Mouse (Mus musculus): ENCODE measurements around the gene Zfp771. TPM values are rescaled to one million over a fixed set of nuclear protein-coding genes. Genes with fewer than 3 reads are reported as not detected.

The Zfp771 gene
- polyA plus RNA-seq, 1 experiment from 2014 or later, result 82.7 TPM

GRCm38 (mm10) chr7:127223106-127223505 lies 21.0 kb upstream of the Zfp771 start:
- Histone ChIP-seq H3K36me3 (0 out of 2 replicates have a peak, but pooled peaks cover 4% of the 10 kb centered on the region), H3K4me2 (replicated peaks) (no peak overlapping the region), H3K27ac (no peak overlapping the region), H3K27me3 (no peaks in the 10 kb centered on the region), H3K4me1 (no peaks in the 10 kb centered on the region), H3K4me3 (no peak overlapping the region), H3K9me3 (no peaks in the 10 kb centered on the region), H3K9ac (no peak overlapping the region)
- WGBS, result 97% methylated on average over 3 of the region's 3 CpGs
- ATAC-seq (ENCODE audit: low FRiP score, low read depth), result no peak

- ATAC-seq (ENCODE audit: low FRiP score, low read depth), result no peak
- Histone ChIP-seq H3K27me3 (no peaks in the 10 kb centered on the region), H3K36me3 (peaks cover 5% of the 10 kb centered on the region; the same call in 1 of the 2 replicates), H3K27ac (no peak overlapping the region), H3K9ac (no peak overlapping the region), H3K9me3 (no peaks in the 10 kb centered on the region), H3K4me3 (no peak overlapping the region), H3K4me2 (replicated peaks) (no peak overlapping the region), H3K4me1 (no peaks in the 10 kb centered on the region)
- 84% methylated on average over 6 of the region's 6 CpGs for WGBS
Measured at GRCm38 (mm10) chr7:127223515-127224478, 20.3 kb upstream of the Zfp771 start.

DNA sequence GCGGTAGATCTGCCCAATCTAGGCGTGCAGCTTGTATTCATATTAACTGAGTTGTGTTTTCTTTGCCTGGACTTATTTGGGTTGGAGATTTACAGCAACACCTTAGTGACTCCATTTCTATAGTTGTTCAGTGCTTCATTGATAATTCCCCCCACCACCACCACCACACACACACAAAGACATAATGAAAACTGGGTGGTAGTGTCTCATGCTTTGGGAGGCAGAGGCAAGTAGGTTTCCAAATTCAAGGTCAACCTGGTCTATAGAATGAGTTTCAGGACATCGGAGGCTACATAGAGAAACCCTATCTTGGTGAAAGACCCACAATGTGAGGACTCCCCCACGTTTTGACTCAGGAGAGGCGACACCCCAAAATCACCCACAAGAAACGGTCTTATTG lies 19.5 kb upstream of the Zfp771 start:
- Histone ChIP-seq H3K36me3 (peaks cover 13% of the 10 kb centered on the region), H3K27me3 (no peaks in the 10 kb centered on the region), H3K4me1 (no peaks in the 10 kb centered on the region), H3K4me3 (no peak overlapping the region), H3K27ac (no peak overlapping the region), H3K9me3 (no peaks in the 10 kb centered on the region), H3K4me2 (replicated peaks) (no peak overlapping the region), H3K9ac (no peak overlapping the region)
- WGBS, result 90% methylated on average over 6 of the region's 6 CpGs
- no peak for ATAC-seq (ENCODE audit: low FRiP score, low read depth)

- Histone ChIP-seq H3K27me3 (no peaks in the 10 kb centered on the region), H3K4me3 (no peak overlapping the region), H3K4me2 (replicated peaks) (no peak overlapping the region), H3K4me1 (peaks cover 7% of the 10 kb centered on the region), H3K27ac (no peak overlapping the region), H3K36me3 (peaks cover 21% of the 10 kb centered on the region), H3K9ac (no peak overlapping the region), H3K9me3 (no peaks in the 10 kb centered on the region)
- no peak for ATAC-seq (ENCODE audit: low FRiP score, low read depth)
- 86% methylated on average over 11 of the region's 11 CpGs for WGBS
Measured at GRCm38 (mm10) chr7:127225147-127225995, 18.7 kb upstream of the Zfp771 start.

DNA sequence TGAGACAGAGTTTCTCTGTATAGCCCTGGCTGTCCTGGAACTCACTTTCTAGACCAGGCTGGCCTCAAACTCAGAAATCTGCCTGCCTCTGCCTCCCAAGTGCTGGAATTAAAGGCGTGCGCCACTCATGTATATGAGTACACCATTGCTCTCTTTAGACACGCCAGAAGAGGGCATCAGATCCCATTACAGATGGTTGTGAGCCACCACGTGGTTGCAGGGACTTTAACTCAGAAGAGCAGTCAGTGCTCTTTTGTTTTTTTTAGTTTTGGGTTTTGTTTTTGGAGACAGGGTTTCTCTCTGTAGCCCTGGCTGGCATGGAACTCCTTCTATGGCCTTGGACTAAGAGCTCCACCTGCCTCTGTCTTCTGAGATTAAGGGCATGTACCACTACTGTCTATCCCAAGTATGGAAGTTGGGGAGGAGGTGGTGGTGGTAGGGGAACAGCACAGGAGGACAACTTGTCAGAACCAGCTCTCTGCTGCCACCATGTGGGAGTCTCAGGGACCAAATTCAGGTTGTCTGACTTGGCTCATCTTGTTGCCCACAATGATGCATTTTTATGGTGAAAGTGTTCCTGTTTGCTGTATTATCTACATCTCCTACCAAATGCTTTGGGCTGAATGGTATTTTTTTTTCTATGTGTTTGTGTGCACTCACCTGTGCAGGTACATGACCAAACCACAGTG lies 15.3 kb upstream of the Zfp771 start:
- ATAC-seq (ENCODE audit: low FRiP score, low read depth), result no peak
- Histone ChIP-seq H3K9me3 (no peaks in the 10 kb centered on the region), H3K27ac (no peak overlapping the region), H3K4me2 (replicated peaks) (no peak overlapping the region), H3K4me3 (no peak overlapping the region), H3K4me1 (peaks cover 23% of the 10 kb centered on the region), H3K9ac (no peak overlapping the region), H3K27me3 (no peaks in the 10 kb centered on the region), H3K36me3 (peaks cover 30% of the 10 kb centered on the region)
- WGBS, result 69% methylated on average over 4 of the region's 4 CpGs

DNA sequence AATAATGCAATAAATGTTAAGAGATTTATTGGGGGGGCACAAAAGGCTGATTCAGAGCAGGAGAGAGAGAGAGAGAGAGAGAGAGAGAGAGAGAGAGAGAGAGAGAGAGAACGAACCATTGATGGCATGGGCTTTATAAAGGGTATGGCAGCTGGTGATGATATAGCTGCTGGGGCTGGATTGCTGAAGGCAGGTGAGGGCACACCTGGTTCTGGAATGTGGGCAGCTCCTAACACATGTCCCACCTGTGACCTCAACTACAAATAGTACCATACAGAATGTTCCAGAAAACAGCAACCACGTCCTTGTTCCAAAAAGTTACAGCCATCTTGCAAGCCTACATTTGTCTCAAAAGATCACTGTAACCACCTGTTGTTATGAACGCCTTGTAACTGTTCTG lies 12.7 kb upstream of the Zfp771 start:
- H3K9ac ChIP-seq, result peak overlapping the region; percentile 97
- H3K4me3 ChIP-seq, result peak overlapping the region; percentile 92
- no peak overlapping the region for H3K27ac ChIP-seq
- no peaks in the 10 kb centered on the region for H3K9me3 ChIP-seq
- H3K4me2 ChIP-seq (replicated peaks), result peak overlapping the region; percentile 79
- ATAC-seq (ENCODE audit: low FRiP score, low read depth), result no peak
- peaks cover 44% of the 10 kb centered on the region for H3K36me3 ChIP-seq
- H3K4me1 ChIP-seq, result peaks cover 36% of the 10 kb centered on the region
- WGBS, result 69% methylated on average over 3 of the region's 3 CpGs
- H3K27me3 ChIP-seq, result no peaks in the 10 kb centered on the region

DNA sequence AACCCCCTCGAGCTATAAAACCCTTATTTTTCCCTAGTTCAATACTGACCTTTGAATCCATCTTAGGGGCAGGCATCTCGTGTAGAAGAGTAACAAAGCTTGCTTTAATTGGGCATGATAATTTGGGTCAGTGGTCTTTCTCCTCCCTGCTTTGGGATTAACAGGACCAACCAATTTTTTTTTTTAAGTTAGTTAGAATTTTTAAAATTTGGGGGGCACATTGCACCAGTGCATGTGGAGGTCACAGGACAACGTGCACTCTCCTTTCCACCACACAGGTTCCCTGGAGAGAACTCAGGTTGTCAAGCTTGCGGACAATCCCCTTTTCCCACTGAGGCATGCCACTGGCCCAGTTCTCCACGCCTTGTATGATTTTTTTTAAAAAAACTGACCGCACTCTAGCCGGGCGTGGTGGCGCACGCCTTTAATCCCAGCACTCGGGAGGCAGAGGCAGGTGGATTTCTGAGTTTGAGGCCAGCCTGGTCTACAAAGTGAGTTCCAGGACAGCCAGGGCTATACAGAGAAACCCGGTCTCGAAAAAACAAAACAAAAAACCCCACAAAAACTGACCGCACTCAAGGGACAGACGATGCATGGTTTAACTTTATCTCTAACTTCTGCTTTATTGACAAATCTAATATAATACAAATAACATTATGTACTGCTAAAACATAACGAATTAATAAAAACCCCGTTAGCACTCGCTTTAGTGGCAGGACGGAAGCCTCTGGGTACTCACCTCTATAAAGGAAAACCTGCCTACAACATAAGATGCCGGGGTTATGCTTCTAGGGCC lies 12.1 kb upstream of the Zfp771 start:
- H3K4me3 ChIP-seq, result peak overlapping the region; percentile 92
- H3K4me2 ChIP-seq (replicated peaks), result peak overlapping the region; percentile 79
- peak overlapping the region; percentile 97 for H3K9ac ChIP-seq
- H3K36me3 ChIP-seq, result peaks cover 51% of the 10 kb centered on the region
- ATAC-seq (ENCODE audit: low FRiP score, low read depth), result no peak
- H3K27ac ChIP-seq, result peak overlapping the region; percentile 97
- no peaks in the 10 kb centered on the region for H3K27me3 ChIP-seq
- peaks cover 36% of the 10 kb centered on the region for H3K4me1 ChIP-seq
- WGBS, result 9% methylated on average over 20 of the region's 20 CpGs
- no peaks in the 10 kb centered on the region for H3K9me3 ChIP-seq

GRCm38 (mm10) chr7:127232622-127233367 lies 11.3 kb upstream of the Zfp771 start, which contains the start of the genes Zfp553 and Sept1:
Zfp553 (plus strand) TSS chr7:127233061.
Sept1 (minus strand) TSS chr7:127233130.
- peak within 1 kb of the TSS; percentile 79 for H3K4me2 ChIP-seq (replicated peaks)
- H3K4me3 ChIP-seq, result peak within 1 kb of the TSS; percentile 92
- peak within 1 kb of the TSS; percentile 97 for H3K27ac ChIP-seq
- H3K9ac ChIP-seq, result peak within 1 kb of the TSS; percentile 97
- H3K4me1 ChIP-seq, result peaks cover 36% of the 10 kb centered on the region
- ATAC-seq (ENCODE audit: low FRiP score, low read depth), result peak; percentile 92
- no peaks in the 10 kb centered on the region for H3K27me3 ChIP-seq
- H3K9me3 ChIP-seq, result no peaks in the 10 kb centered on the region
- WGBS, result under 1% methylated on average over 64 of the region's 64 CpGs
- peaks cover 58% of the 10 kb centered on the region for H3K36me3 ChIP-seq

DNA sequence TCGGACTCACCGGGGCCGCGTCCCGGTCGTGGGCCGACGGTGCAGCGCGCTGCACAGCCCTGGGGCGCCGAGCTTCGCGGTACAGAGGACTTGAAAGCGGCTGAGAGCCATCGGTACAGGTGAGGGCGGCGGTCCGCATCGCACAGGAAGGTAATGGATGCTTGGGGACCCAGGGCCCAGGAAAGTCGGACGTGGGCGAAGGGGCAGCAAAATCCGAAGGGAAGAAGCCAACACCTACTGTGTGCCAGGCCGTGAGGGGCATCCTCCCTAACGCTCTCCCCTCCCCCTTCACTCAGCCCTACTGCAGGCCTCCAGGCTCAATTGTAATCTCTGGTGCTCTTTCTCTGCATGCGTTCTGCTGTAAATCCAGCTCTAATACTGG lies 10.7 kb upstream of the Zfp771 start:
- Histone ChIP-seq H3K4me1 (peaks cover 36% of the 10 kb centered on the region), H3K36me3 (peaks cover 64% of the 10 kb centered on the region), H3K27me3 (no peaks in the 10 kb centered on the region), H3K4me2 (replicated peaks) (peak overlapping the region; percentile 79), H3K4me3 (peak overlapping the region; percentile 92), H3K27ac (peak overlapping the region; percentile 97), H3K9ac (peak overlapping the region; percentile 97), H3K9me3 (no peaks in the 10 kb centered on the region)
- under 1% methylated on average over 27 of the region's 27 CpGs for WGBS
- ATAC-seq (ENCODE audit: low FRiP score, low read depth), result peak; percentile 17; the same call in 1 of the 2 replicates

- no peaks in the 10 kb centered on the region for H3K9me3 ChIP-seq
- ATAC-seq (ENCODE audit: low FRiP score, low read depth), result no peak
- peak overlapping the region; percentile 79 for H3K4me2 ChIP-seq (replicated peaks)
- peaks cover 36% of the 10 kb centered on the region for H3K4me1 ChIP-seq
- peak overlapping the region; percentile 97 for H3K27ac ChIP-seq
- H3K4me3 ChIP-seq, result peak overlapping the region; percentile 92
- H3K9ac ChIP-seq, result peak overlapping the region; percentile 97
- WGBS, result 8% methylated on average over 9 of the region's 9 CpGs
- peaks cover 67% of the 10 kb centered on the region for H3K36me3 ChIP-seq
- H3K27me3 ChIP-seq, result no peaks in the 10 kb centered on the region
Measured at GRCm38 (mm10) chr7:127233765-127234164, 10.3 kb upstream of the Zfp771 start.

Measured in limb, embryonic 13.5 days (tissue).